Mouse (Mus musculus): ENCODE results near the gene Arhgap15. TPM values are rescaled to one million over a fixed set of nuclear protein-coding genes. Genes with fewer than 3 reads are reported as not detected.
"Not testable (repeated sequence)": the region's sequence is repeated elsewhere in the genome, so short reads cannot be mapped to it uniquely, and the experiment has no call there.

The Arhgap15 gene
- total and polyA plus RNA-seq, 3 experiments: 1.5 to 2.8 TPM; not detected in 1

DNA sequence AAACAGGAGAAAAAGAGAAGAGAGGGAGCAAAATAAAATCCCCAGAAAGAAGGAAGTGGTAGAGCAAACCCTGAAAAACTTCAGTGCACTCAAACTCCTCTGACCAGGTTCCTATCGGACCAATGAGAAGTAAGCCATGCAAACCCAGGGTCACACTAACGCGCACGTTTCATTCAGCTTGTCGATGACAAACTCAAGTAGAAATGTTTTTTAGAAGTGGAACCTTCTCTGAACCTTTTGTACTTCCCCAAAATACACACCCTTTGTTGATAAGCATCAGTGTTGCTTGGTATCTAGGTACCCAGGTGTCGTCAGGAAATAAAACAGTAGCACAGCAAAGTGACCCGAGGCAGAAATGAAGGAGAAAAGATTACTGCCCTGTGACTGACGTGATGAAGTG lies 20.9 kb upstream of the Arhgap15 start:
- peaks cover 6 to 12% of the 10 kb centered on the region in 2 experiments; a peak in 3 of 4 replicates for H3K4me1 ChIP-seq (ENCODE audit: control insufficient read depth in 1 of 2, insufficient read depth in 2 of 2, low read length in 2 of 2)
- peak; percentile 55 for TF ChIP-seq SIN3A (IDR thresholded peaks at IDR 0.05; ENCODE audit: low read length)
- peak; percentile 80 for TF ChIP-seq GATA1 (IDR thresholded peaks at IDR 0.05; ENCODE audit: low read depth, low read length)
- peak; percentile 48; the same call in 1 of the 2 replicates for TF ChIP-seq ETS1 (IDR thresholded peaks at IDR 0.05; ENCODE audit: low read depth, low read length)
- TF ChIP-seq MXI1 (IDR thresholded peaks at IDR 0.05; ENCODE audit: low read depth, low read length): peak; percentile 50; the same call in 1 of the 2 replicates
- TF ChIP-seq MYC (IDR thresholded peaks at IDR 0.05; ENCODE audit: low read depth, low read length): peak; percentile 68; the same call in 1 of the 2 replicates
- TF ChIP-seq SMC3 (IDR thresholded peaks at IDR 0.05; ENCODE audit: low read depth, low read length): peak; percentile 27; the same call in 1 of the 2 replicates
- TF ChIP-seq NRF1 (IDR thresholded peaks at IDR 0.05; ENCODE audit: insufficient read depth, low read depth, low read length, poor library complexity, severe bottlenecking): no peak
- TF ChIP-seq TCF12 (IDR thresholded peaks at IDR 0.05; ENCODE audit: low read depth, low read length): peak; percentile 29; the same call in 1 of the 2 replicates
- TF ChIP-seq JUND (IDR thresholded peaks at IDR 0.05; ENCODE audit: low read depth, low read length): no peak
- no peak; the same call in 1 of the 2 replicates for TF ChIP-seq TAL1 (IDR thresholded peaks at IDR 0.05; ENCODE audit: low read length)
- peak; percentile 36; the same call in 1 of the 2 replicates for TF ChIP-seq BHLHE40 (IDR thresholded peaks at IDR 0.05; ENCODE audit: borderline replicate concordance, low read depth, low read length)
- peak in 1 of 2 experiments; percentile 62; a peak in 2 of 4 replicates for TF ChIP-seq EP300 (IDR thresholded peaks at IDR 0.05; ENCODE audit: low read depth in 1 of 2, low read length in 2 of 2)
- TF ChIP-seq MAX (IDR thresholded peaks at IDR 0.05; ENCODE audit: low read length): peak; percentile 90
- peak overlapping the region; percentile 34 for H3K9ac ChIP-seq (ENCODE audit: control insufficient read depth, low read depth, low read length, poor library complexity, severe bottlenecking)
- H3K36me3 ChIP-seq (ENCODE audit: control insufficient read depth in 1 of 2, insufficient read depth in 2 of 2, low read length in 2 of 2): peaks cover 0 to 16% of the 10 kb centered on the region in 2 experiments; a peak in 2 of 4 replicates
- DNase-seq (ENCODE audit: low read depth, low spot score): peak; percentile 80
- H3K9me3 ChIP-seq (replicated peaks; ENCODE audit: insufficient read depth, low read length): no peaks in the 10 kb centered on the region
- no peaks in the 10 kb centered on the region for H3K27me3 ChIP-seq (ENCODE audit: control insufficient read depth in 1 of 2, insufficient read depth in 2 of 2, low read length in 2 of 2)
- H3K27ac ChIP-seq (ENCODE audit: control insufficient read depth, low read depth, low read length): peak overlapping the region; percentile 82
- no peaks in the 10 kb centered on the region for H3K79me2 ChIP-seq (ENCODE audit: control insufficient read depth, insufficient read depth, low read length, poor library complexity)
- H3K4me3 ChIP-seq (ENCODE audit: control insufficient read depth in 1 of 2, insufficient read depth in 1 of 2, low read depth in 2 of 2, low read length in 2 of 2): peak overlapping the region; percentile 53 to 55

DNA sequence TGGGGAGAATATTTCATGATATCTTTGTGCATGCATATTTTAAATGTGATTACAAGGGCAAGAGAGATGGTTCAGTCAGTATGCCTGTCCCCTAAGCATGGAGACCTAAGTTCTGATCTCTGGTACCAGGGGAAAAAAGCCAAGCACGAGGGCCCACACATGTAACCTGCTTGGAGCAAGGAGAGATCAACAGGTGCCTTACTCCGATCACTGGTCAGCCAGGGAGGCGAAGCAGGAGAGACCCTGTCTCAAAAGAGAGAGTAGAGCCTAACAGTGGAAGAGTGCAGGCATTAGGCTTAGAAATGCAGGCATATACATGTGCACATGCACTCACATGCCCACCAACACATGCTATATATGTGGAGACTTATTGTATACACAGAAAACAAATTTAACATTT lies 19.8 kb upstream of the Arhgap15 start:
- H3K27ac ChIP-seq (ENCODE audit: control insufficient read depth, low read depth, low read length): no peak overlapping the region
- no peaks in the 10 kb centered on the region for H3K79me2 ChIP-seq (ENCODE audit: control insufficient read depth, insufficient read depth, low read length, poor library complexity)
- TF ChIP-seq SMC3 (IDR thresholded peaks at IDR 0.05; ENCODE audit: low read depth, low read length): no peak
- H3K36me3 ChIP-seq (ENCODE audit: control insufficient read depth in 1 of 2, insufficient read depth in 2 of 2, low read length in 2 of 2): peaks cover 0 to 16% of the 10 kb centered on the region in 2 experiments; a peak in 2 of 4 replicates
- no peak overlapping the region for H3K4me3 ChIP-seq (ENCODE audit: control insufficient read depth in 1 of 2, insufficient read depth in 1 of 2, low read depth in 2 of 2, low read length in 2 of 2)
- no peak overlapping the region for H3K9ac ChIP-seq (ENCODE audit: control insufficient read depth, low read depth, low read length, poor library complexity, severe bottlenecking)
- peaks cover 6 to 12% of the 10 kb centered on the region in 2 experiments; a peak in 3 of 4 replicates for H3K4me1 ChIP-seq (ENCODE audit: control insufficient read depth in 1 of 2, insufficient read depth in 2 of 2, low read length in 2 of 2)
- DNase-seq (ENCODE audit: low read depth, low spot score): no peak
- no peaks in the 10 kb centered on the region for H3K27me3 ChIP-seq (ENCODE audit: control insufficient read depth in 1 of 2, insufficient read depth in 2 of 2, low read length in 2 of 2)
- H3K9me3 ChIP-seq (replicated peaks; ENCODE audit: insufficient read depth, low read length): no peaks in the 10 kb centered on the region

DNA sequence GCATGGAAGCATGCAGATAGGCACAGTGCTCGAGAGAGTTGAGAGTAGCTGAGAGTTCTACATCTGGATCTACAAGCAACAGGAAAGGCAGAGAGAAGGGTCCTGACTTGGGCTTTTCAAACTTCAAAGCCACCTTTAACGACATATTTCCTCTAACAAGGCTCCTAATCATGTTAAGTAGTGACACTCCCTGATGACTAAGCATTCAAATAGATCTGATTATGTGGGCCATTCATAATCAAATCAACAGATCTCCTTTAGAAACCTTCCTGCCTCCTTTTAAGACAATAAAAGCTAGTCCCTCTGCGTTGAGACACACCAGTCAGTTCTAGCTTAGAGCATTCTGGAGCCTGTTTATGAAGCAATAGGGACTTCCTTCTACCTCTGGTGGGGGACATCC lies 16.2 kb upstream of the Arhgap15 start:
- TF ChIP-seq ETS1 (IDR thresholded peaks at IDR 0.05; ENCODE audit: low read depth, low read length) (no peak), EP300 (IDR thresholded peaks at IDR 0.05; ENCODE audit: low read depth in 1 of 2, low read length in 2 of 2) (no peak; a peak in 1 of 4 replicates), POLR2AphosphoS2 (IDR thresholded peaks at IDR 0.05; ENCODE audit: low read length) (no peak), MXI1 (IDR thresholded peaks at IDR 0.05; ENCODE audit: low read depth, low read length) (no peak), UBTF (IDR thresholded peaks at IDR 0.05; ENCODE audit: borderline replicate concordance, insufficient read depth, low read depth, low read length) (no peak), TBP (IDR thresholded peaks at IDR 0.05; ENCODE audit: low read depth, low read length) (no peak), POLR2AphosphoS5 (IDR thresholded peaks at IDR 0.05; ENCODE audit: borderline replicate concordance, low read depth, low read length) (no peak), MAZ (IDR thresholded peaks at IDR 0.05; ENCODE audit: low read depth, low read length) (no peak)
- H3K27me3 ChIP-seq (ENCODE audit: control insufficient read depth in 1 of 2, insufficient read depth in 2 of 2, low read length in 2 of 2): no peaks in the 10 kb centered on the region

DNA sequence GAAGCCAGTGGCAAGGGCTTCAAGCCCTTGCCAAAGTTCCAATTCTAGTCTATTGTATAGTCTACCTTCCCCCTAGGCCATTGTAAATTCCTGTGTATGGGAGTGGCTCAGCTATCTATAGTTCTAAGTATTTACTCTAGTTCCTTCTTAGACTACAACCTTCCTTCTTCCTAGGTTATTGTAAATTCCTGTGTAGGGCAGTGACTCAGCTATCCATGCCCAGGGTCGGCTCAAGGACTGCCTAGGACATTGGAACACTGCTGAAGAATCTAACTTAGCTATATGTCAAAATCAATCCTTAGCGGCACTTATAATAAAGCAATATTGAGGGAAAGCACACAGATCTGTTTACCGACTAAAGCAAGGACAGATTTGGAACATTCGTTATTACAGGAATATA lies 13.6 kb upstream of the Arhgap15 start:
- H3K9ac ChIP-seq (ENCODE audit: control insufficient read depth, low read depth, low read length, poor library complexity, severe bottlenecking); H3K27me3 ChIP-seq (ENCODE audit: control insufficient read depth in 1 of 2, insufficient read depth in 2 of 2, low read length in 2 of 2); H3K4me3 ChIP-seq (ENCODE audit: control insufficient read depth in 1 of 2, insufficient read depth in 1 of 2, low read depth in 2 of 2, low read length in 2 of 2); H3K27ac ChIP-seq (ENCODE audit: control insufficient read depth, low read depth, low read length); H3K9me3 ChIP-seq (replicated peaks; ENCODE audit: insufficient read depth, low read length); H3K79me2 ChIP-seq (ENCODE audit: control insufficient read depth, insufficient read depth, low read length, poor library complexity); DNase-seq (ENCODE audit: low read depth, low spot score): not testable (repeated sequence)
- Histone ChIP-seq H3K36me3 (ENCODE audit: control insufficient read depth in 1 of 2, insufficient read depth in 2 of 2, low read length in 2 of 2) (peaks cover 0 to 30% of the 10 kb centered on the region in 2 experiments; a peak in 2 of 4 replicates), H3K4me1 (ENCODE audit: control insufficient read depth in 1 of 2, insufficient read depth in 2 of 2, low read length in 2 of 2) (peaks cover 17 to 24% of the 10 kb centered on the region in 2 experiments)

More for the DNA sequence above, 16.2 kb upstream of the Arhgap15 start:
- H3K9ac ChIP-seq (ENCODE audit: control insufficient read depth, low read depth, low read length, poor library complexity, severe bottlenecking): no peak overlapping the region
- H3K9me3 ChIP-seq (replicated peaks; ENCODE audit: insufficient read depth, low read length): no peaks in the 10 kb centered on the region
- peaks cover 6 to 7% of the 10 kb centered on the region in 2 experiments; a peak in 3 of 4 replicates for H3K4me1 ChIP-seq (ENCODE audit: control insufficient read depth in 1 of 2, insufficient read depth in 2 of 2, low read length in 2 of 2)
- peak; percentile 23 for DNase-seq (ENCODE audit: low read depth, low spot score)
- no peak overlapping the region for H3K4me3 ChIP-seq (ENCODE audit: control insufficient read depth in 1 of 2, insufficient read depth in 1 of 2, low read depth in 2 of 2, low read length in 2 of 2)
- H3K79me2 ChIP-seq (ENCODE audit: control insufficient read depth, insufficient read depth, low read length, poor library complexity): no peaks in the 10 kb centered on the region
- H3K27ac ChIP-seq (ENCODE audit: control insufficient read depth, low read depth, low read length): no peak overlapping the region
- peaks cover 0 to 17% of the 10 kb centered on the region in 2 experiments; a peak in 2 of 4 replicates for H3K36me3 ChIP-seq (ENCODE audit: control insufficient read depth in 1 of 2, insufficient read depth in 2 of 2, low read length in 2 of 2)
